Mouse (Mus musculus) midbrain, postnatal 0 days (tissue): Measurements from ENCODE around the gene Sdc3. TPM values are rescaled to one million over a fixed set of nuclear protein-coding genes. Genes with fewer than 3 reads are reported as not detected.

Experiments
- ATAC-seq: fragments of 200-750 bp; cut with Nextera tagmentation; 2 replicates; pipeline ENCODE4 v1.8.0; 2017; ENCODE audit warnings: moderate number of reproducible peaks, mild to moderate bottlenecking, moderate TSS enrichment, moderate library complexity; ENCODE audit not compliant: low FRiP score
- DNase-seq: peaks from one replicate; pipeline ENCODE4 v3.0.0-alpha.2; 2015; ENCODE audit warnings: low spot score
- H3K27ac ChIP-seq: fragments of 300-500 bp; sonication (generic); 2 replicates; pipeline ENCODE4 v1.5.1; 2014; ENCODE audit warnings: low read depth, mild to moderate bottlenecking, low read length, mixed read lengths
- H3K27me3 ChIP-seq: fragments of 300-500 bp; sonication (generic); 2 replicates; pipeline ENCODE4 v1.6.1; 2014; ENCODE audit warnings: low read length, control low read depth, mixed read lengths; ENCODE audit not compliant: insufficient read depth
- H3K36me3 ChIP-seq: fragments of 300-500 bp; sonication (generic); 2 replicates; pipeline ENCODE4 v1.6.1; 2014; ENCODE audit warnings: low read length, control low read depth, mixed read lengths; ENCODE audit not compliant: insufficient read depth
- H3K4me1 ChIP-seq: fragments of 300-500 bp; sonication (generic); 2 replicates; pipeline ENCODE4 v1.6.1; 2014; ENCODE audit warnings: mild to moderate bottlenecking, control low read depth, antibody characterized with exemption, low read length, mixed read lengths; ENCODE audit not compliant: insufficient read depth
- H3K4me2 ChIP-seq: fragments of 300-500 bp; sonication (generic); 2 replicates; pipeline ENCODE4 v1.6.1; 2014; ENCODE audit warnings: low read depth, mild to moderate bottlenecking, low read length, mixed read lengths; ENCODE audit not compliant: poor library complexity, severe bottlenecking
- H3K4me3 ChIP-seq: fragments of 300-500 bp; sonication (generic); 2 replicates; pipeline ENCODE4 v1.5.1; 2014; ENCODE audit warnings: low read depth, mild to moderate bottlenecking, low read length, moderate library complexity
- H3K9ac ChIP-seq: fragments of 300-500 bp; sonication (generic); replicated peaks from 2 replicates; pipeline ENCODE4 v1.6.1; 2014; ENCODE audit warnings: mild to moderate bottlenecking, low read length, moderate library complexity, mixed read lengths; ENCODE audit not compliant: poor library complexity, severe bottlenecking
- H3K9me3 ChIP-seq: fragments of 300-500 bp; sonication (generic); 2 replicates; pipeline ENCODE4 v1.6.1; 2016; ENCODE audit warnings: low read length, control low read depth
- CTCF ChIP-seq: IDR thresholded peaks from 2 replicates; pipeline ENCODE4 v1.5.1; 2016; ENCODE audit warnings: antibody characterized with exemption, mild to moderate bottlenecking
- WGBS: fragments of 180-500 bp; shearing (Covaris S2); extraction: QIAGEN DNeasy Blood & Tissue Kit; methylation state at CpG from one replicate; pipeline ENCODE4 v1.1.7; 2014; 5-methylcytosine and 5-hydroxymethylcytosine counted together
- polyA plus RNA-seq: library from polyadenylated mRNA; unstranded; fragments of >200 nt; fragmentation: Nextera tagmentation; extraction: Ambion mirVana; gene quantifications from 2 replicates; pipeline ENCODE4 v1.2.1, GENCODE M21; 2015
- total RNA-seq: library from RNA; depleted of rRNA; stranded (reverse); fragments of >200 nt; gene quantifications from 2 replicates; pipeline ENCODE4 v1.2.3, GENCODE M21; 2014; rRNA removed

Sdc3 gene
- total RNA-seq (645 and 733 TPM in 2 replicates), polyA plus RNA-seq (241 and 242 TPM in 2 replicates)

DNA sequence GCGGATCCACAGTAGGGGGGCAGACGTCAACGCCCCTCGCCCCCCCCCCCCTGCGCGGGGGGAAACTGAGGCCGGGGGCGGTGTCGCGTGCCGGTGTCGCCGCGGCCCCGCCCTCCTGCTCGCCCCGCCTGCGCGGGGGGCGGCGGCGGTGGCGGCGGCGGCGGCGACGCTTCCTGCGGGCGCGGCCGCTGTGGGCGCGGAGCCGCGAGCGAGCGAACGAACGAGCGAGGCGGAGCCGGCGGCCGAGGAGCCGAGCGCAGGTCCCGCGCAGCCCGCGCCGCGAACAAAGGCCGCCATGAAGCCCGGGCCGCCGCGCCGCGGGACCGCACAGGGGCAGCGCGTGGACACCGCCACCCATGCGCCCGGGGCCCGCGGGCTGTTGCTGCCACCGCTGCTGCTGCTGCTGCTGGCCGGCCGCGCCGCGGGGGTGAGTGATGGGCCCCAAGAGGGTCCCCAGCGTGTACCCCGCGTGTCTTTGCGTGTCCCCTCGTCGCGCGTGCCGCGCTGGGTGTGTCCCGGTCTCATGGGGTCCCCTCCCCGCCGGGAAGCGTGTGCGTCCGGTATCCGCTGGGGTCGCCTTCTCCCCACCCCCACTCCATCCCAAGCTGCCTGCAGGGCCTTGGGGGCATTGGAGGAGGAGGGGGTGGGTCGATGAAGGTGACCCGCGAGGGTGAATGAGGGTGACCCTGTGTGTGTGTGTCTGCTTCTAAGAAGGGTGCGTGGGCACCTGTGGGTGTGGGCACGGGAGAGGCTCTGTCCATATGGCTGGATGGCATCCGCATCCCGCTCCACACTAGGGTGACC, at the start of gene Sdc3:
TSS of gene Sdc3 (plus strand) at position 162 of the 804 bp plus-strand sequence.
- no peaks in the 10 kb centered on the region for H3K27me3 ChIP-seq
- no peaks in the 10 kb centered on the region for H3K9me3 ChIP-seq
- H3K4me2 ChIP-seq = peak within 1 kb of the TSS; percentile 94
- ATAC-seq (peak; percentile 57), DNase-seq (no peak)
- WGBS = 1% methylated on average over 43 of the region's 99 CpGs
- peak within 1 kb of the TSS; percentile 98 for H3K4me3 ChIP-seq
- no peak for TF ChIP-seq CTCF
- peak within 1 kb of the TSS; percentile 100 for H3K9ac ChIP-seq
- H3K27ac ChIP-seq = peak within 1 kb of the TSS; percentile 78
- H3K36me3 ChIP-seq = no peaks in the 10 kb centered on the region
- H3K4me1 ChIP-seq = peaks cover 42% of the 10 kb centered on the region

DNA sequence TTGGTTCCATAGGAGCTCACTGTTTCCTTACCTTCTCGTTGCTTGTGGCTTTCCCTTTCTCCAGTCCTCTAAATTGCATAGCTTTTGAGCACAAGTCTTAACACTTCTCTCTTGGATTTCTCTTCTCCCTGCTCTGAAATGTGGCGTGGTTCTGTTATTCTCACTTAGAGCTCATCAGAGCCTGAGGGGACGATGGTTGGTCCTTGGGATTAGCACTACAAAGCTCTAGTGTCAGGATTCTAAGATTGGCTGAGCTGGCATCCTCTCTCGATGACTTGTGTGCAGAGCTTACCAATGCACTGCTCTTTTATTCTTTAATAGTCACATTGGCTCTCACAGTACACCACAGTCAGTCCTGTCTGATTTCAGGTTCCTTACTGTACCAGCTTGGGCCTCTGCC, 48.3 kb upstream of the Sdc3 start:
- H3K4me1 ChIP-seq = 0 out of 2 replicates have a peak, but pooled peaks cover 3% of the 10 kb centered on the region
- DNase-seq (peak; percentile 54), ATAC-seq (no peak)
- WGBS = 37% methylated on average over 4 of the region's 4 CpGs
- TF ChIP-seq CTCF = no peak
- no peaks in the 10 kb centered on the region for H3K9me3 ChIP-seq
- H3K27me3 ChIP-seq = no peaks in the 10 kb centered on the region
- no peak overlapping the region for H3K9ac ChIP-seq
- H3K4me2 ChIP-seq = no peak overlapping the region
- H3K4me3 ChIP-seq = no peak overlapping the region
- H3K36me3 ChIP-seq = peaks cover 22% of the 10 kb centered on the region
- peak overlapping the region; percentile 21; the same call in 1 of the 2 replicates for H3K27ac ChIP-seq

DNA sequence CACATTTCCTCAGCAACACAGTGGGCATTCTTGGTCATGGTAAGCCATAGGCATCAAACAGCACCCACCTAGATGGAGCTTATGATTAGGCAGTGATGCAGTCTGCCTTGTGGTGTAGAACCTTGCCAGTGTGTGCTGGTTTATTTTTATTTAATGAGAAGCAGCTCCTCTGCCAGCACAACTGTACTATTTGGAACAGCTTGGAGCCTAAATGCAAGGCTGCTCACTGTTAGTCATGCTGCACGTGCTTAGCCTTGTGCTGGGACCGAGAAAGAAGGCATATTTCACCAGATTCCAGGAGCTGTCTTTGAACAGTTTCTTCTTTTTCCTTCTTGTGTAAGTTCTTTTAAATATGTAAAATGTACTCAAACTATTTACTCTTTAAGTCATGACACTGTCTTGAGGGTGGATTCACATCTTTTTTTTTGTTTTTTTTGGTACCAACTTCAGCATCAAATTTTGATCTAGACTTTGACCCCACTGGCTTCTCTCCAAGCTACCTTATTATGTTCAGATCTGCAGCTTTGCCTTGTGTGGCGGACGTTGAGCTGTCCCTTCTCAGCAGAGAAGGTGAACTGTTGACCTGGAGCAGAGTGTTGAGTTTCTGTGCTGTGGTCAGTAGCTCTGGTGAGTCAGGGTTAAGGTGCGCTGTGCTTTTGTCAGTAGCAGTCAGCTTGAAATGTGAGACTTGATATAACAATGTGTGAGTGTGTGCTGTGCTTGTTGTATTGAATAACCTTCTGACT, 46.6 kb upstream of the Sdc3 start:
- no peaks in the 10 kb centered on the region for H3K9me3 ChIP-seq
- H3K9ac ChIP-seq = no peak overlapping the region
- H3K27ac ChIP-seq = 0 out of 2 replicates have a peak overlapping the region, but pooled peaks have one; percentile 9
- H3K4me3 ChIP-seq = no peak overlapping the region
- DNase-seq (peak; percentile 19), ATAC-seq (no peak)
- no peak for TF ChIP-seq CTCF
- no peaks in the 10 kb centered on the region for H3K27me3 ChIP-seq
- H3K4me2 ChIP-seq = no peak overlapping the region
- 72% methylated on average over 5 of the region's 5 CpGs for WGBS
- 0 out of 2 replicates have a peak, but pooled peaks cover 3% of the 10 kb centered on the region for H3K4me1 ChIP-seq
- peaks cover 30% of the 10 kb centered on the region for H3K36me3 ChIP-seq

DNA sequence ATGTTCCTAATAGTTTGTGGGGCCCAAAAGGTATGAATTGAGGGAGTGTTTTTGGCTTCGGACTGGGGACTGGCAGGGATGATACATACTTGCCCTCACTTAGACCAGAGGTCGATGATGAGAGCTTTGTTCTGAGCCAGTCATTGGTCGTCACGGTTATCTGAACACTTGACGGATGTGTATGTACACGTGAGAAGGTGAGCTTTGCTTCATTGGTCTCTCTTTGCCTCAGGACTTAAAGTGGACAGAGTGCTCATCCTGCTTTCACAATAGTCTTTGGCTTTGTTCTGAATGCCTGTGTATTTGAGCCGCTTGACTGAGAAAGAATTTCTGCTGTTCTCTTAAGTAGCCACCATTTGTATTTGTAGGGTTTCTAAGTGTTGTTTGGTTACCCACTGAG, 42.8 kb upstream of the Sdc3 start:
- H3K36me3 ChIP-seq = peaks cover 46% of the 10 kb centered on the region

DNA sequence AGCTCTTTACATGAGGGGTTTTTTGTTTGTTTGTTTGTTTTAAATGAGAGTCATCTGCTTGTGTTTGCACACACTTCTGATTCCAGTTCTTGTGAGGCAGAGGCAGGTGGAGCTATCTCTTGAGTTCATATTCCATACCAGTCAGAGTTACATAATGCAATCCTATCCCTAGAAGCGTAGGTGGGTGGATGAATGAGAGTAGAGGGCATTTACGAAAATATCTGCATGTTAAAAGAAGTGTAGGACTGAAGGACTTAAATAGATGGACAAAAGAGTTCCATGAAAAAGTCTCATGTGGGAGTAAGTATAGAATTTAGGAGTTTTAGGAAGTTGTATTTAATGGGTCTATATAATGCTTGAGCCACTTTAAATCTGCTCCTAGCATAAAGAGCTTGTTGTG, 40.4 kb upstream of the Sdc3 start:
- H3K27me3 ChIP-seq = no peaks in the 10 kb centered on the region
- H3K9me3 ChIP-seq = no peaks in the 10 kb centered on the region
- no peak overlapping the region for H3K4me3 ChIP-seq
- WGBS = 93% methylated on average over 2 of the region's 2 CpGs
- no peak for TF ChIP-seq CTCF
- no peak overlapping the region for H3K27ac ChIP-seq
- H3K36me3 ChIP-seq = peaks cover 51% of the 10 kb centered on the region
- no peak for DNase-seq
- H3K9ac ChIP-seq = no peak overlapping the region
- ATAC-seq = no peak
- H3K4me1 ChIP-seq = no peaks in the 10 kb centered on the region
- no peak overlapping the region for H3K4me2 ChIP-seq

More for the DNA sequence above, 42.8 kb upstream of the Sdc3 start:
- no peak overlapping the region for H3K4me2 ChIP-seq
- no peaks in the 10 kb centered on the region for H3K9me3 ChIP-seq
- H3K27me3 ChIP-seq = no peaks in the 10 kb centered on the region
- no peak for ATAC-seq
- H3K9ac ChIP-seq = no peak overlapping the region
- no peaks in the 10 kb centered on the region for H3K4me1 ChIP-seq
- TF ChIP-seq CTCF = no peak
- H3K4me3 ChIP-seq = no peak overlapping the region
- 75% methylated on average over 7 of the region's 7 CpGs for WGBS
- DNase-seq = no peak
- no peak overlapping the region for H3K27ac ChIP-seq

DNA sequence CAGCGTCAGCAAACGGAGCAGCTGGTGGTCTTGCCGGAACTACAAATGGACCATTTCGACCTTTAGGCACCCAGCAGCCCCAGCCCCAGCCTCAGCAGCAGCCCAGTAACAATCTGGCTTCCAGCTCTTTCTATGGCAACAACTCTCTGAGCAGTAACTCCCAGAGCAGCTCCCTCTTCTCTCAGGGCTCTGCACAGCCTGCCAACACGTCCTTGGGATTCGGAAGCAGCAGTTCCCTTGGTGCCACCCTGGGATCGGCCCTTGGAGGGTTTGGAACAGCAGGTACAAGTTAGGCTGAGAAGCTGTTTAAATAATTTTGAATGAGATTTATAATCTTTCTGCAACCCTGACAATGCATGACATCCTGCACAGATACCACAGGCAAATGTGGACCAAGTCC, 39.7 kb upstream of the Sdc3 start:
- Histone ChIP-seq H3K9me3 (no peaks in the 10 kb centered on the region), H3K4me1 (no peaks in the 10 kb centered on the region), H3K36me3 (peaks cover 45% of the 10 kb centered on the region), H3K27me3 (no peaks in the 10 kb centered on the region), H3K4me2 (no peak overlapping the region), H3K27ac (no peak overlapping the region), H3K4me3 (no peak overlapping the region), H3K9ac (no peak overlapping the region)
- WGBS = 81% methylated on average over 7 of the region's 7 CpGs
- ATAC-seq = no peak
- no peak for TF ChIP-seq CTCF
- DNase-seq = no peak
